Mouse (Mus musculus): ENCODE measurements around the gene Mat2b.

DNA sequence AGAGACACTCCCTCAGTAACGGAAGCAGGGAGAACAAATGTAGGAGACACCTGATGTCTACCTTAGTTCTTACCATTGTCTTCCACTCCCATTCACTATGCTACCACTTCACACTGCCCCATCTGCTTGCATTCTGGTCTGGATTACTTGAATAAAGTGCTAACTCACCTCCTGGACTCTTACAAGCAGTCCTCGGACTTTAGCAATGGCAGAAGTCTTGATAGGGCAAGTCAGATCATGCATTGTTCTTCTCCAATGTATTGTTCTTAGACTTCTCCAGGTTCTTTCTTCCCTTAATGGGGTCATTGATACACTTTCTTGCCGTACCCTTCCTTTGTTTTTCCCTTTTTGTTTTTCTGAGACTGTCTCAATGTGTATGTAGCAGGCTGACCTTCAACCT is 42.4 kb upstream of the Mat2b start:
- no peak for TF ChIP-seq CTCF (IDR thresholded peaks at IDR 0.05; ENCODE audit: low read depth, low read length)
- no peak for TF ChIP-seq POLR2A (IDR thresholded peaks at IDR 0.05; ENCODE audit: extremely low read depth, insufficient read depth, low read length)
